Mouse (Mus musculus): ENCODE data around the gene Macrod1.

Gene Macrod1

GRCm38 (mm10) chr19:7236011-7236410, 179.4 kb downstream of the Macrod1 start:
- no peak for DNase-seq (ENCODE audit: low read depth, low spot score)

GRCm38 (mm10) chr19:7236742-7237141, 180.1 kb downstream of the Macrod1 start:
- DNase-seq (ENCODE audit: low read depth, low spot score): no peak

GRCm38 (mm10) chr19:7239574-7239973, 183.0 kb downstream of the Macrod1 start:
- no peak for DNase-seq (ENCODE audit: low read depth, low spot score)

GRCm38 (mm10) chr19:7240291-7240690, 183.7 kb downstream of the Macrod1 start:
- DNase-seq (ENCODE audit: low read depth, low spot score): peak; percentile 69

GRCm38 (mm10) chr19:7240782-7241690, 184.4 kb downstream of the Macrod1 start, which contains the start of gene Naa40:
Gene Naa40, minus strand, starts transcription at chr19:7241183.
- DNase-seq (ENCODE audit: low read depth, low spot score): peak; percentile 98

GRCm38 (mm10) chr19:7246021-7246420, 189.4 kb downstream of the Macrod1 start:
- DNase-seq (ENCODE audit: low read depth, low spot score): no peak

All from A20 (cell line).